Mouse (Mus musculus) ovary, postnatal 14 days (tissue): ENCODE measurements around the gene Lca5.

Experiments
- DNase-seq: peaks from one replicate; pipeline ENCODE4 v3.0.0; 2022; ENCODE audit warnings: low spot score

Gene Lca5

DNA sequence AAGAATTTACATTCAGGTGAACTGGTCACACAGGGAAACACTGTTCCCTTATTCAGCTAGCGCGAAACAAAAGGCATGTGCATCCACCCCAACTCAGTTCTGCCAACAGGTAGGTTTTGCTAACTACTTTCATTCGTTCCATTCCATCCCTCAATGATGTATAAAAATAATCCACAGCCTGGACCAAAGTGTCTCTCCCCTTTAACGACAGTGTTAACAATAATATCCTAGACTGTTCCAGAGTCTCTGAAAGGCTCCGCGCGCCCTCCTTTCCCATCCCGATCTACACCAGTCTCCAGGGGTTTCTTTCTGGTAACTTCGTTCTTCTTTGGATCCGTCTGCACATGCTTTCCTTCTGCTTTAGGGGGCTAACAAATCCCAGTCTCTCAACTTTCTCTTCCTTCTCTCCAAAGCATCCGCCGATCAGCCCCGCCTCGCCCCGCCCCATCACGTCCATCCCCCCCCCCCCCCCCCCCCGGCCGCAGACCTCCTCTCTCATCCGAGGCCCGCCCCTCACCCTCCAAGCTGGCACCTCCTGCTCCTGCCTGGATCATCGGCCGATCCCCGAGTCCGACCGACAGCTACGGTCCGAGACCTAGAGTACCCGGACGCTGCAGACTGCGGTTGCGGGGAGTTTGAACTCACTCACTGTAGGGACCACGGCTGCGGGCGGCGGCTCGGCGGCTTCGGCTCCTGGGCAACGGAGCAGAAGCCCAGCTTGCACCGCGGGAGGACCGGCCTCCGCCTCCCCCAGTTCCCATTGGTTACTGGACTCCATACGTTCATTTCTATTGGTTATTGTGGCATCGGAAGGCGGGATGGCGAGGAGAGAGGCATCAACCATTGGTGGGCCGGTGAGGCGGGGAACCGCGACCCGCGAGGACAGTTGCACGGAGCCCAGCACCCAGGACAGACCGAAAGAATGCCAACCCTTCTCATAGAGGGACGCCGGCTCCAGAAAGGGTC is at the start of gene Lca5:
Gene Lca5, minus strand, starts transcription at position 736 of the 966 bp plus-strand sequence.
- peak; percentile 85 for DNase-seq

DNA sequence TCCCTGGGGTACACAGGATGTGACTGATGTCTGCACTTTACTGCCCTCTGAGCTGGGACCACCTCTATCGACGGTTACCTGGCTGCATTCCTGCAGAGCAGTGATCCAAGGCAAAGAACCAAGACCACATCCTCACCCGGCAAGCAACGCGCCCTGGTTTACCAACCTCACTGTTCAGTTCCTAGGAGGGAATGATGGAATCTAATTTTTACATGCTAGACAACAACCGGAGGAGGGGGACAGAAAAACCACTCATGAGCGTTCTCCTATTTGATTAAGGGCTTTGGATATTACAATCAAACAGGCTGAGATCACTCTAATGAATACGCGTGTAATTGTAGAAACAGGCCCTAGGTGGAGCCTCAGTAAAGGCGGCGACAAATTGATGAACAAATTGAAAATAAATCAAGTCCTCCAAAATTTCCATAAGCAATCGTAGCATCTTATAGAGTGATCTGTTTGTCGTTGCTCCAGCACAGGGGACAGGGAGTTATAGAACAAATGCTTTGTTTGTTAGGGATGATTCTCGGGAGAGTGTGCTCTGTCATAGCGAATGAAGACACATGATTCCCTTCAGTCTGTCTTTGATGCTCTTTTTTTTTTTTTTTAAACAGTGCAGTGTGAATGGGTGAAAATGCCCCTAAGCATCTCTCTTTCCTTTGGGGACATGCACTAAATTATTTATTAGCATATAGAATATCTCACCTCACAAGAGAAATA is 47.7 kb upstream of the Lca5 start:
- DNase-seq = no peak

DNA sequence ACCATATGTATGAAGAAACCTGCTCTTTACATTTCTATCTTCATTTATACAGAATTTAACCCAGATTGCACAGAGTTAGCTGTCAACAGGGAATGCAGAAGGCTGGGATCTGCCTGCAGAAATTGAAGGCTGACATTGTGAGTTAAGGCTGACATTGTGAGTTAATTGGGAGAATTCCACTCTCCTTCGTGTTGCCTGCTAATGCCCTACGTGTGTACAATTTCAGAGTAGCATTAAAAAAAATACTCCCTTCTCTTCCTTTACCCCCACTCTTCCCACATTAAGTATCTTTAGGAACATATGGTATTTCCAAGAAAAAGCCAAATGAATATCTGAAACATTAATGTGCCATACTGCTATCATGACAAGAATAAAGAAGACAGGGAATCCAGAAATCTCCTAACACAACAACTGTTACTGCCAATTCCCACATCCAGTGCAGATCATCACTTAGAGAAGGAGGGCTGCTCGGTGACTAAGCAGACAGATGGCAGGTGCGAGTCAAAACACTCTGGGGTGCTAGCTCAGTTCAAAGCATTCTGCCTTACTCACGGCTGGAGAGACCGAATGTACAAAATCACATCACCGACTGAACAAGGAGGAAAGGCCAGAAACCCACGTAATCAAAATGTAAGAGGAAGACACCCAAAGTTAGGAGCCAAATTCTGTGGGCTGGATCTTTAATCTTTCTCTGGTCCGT is 47.0 kb upstream of the Lca5 start:
- DNase-seq = no peak

DNA sequence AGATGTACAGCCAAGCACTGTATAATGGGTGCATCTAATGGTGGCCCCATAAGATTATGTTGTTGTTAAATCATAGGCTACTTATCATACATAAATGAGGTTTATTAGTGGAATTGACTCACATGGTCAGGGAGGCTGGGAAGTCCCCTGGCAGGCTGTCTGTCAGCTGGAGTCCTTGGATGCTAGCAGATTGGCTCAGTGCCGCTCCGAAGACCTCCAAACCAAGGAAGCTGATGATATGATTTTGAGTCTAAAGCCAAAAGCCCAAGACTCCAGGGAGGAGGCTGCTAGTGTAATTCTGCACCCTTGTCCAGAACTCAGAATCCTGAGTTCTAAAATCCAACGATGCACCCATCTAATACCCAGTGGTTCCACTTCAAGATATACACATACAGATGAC is 45.0 kb upstream of the Lca5 start:
- DNase-seq = no peak

DNA sequence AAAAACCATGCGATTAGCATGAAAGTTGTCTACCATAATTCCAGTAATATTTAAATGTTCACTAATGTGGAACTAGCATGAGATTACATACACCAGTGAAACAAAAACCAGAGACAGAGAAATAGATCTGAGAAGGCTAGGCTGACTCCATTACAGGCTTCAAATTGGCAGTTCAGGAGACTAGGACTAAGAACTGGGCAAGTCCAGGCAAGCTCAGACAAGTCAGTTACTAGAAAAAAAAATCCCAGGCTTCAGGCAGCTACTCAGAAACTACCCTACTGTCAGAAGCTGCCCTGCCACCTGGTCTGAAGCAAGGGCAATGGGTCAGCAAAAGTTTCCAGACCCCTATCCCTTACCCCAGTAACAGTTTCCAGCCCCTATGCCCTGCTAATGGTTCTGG is 44.4 kb upstream of the Lca5 start:
- DNase-seq = no peak

DNA sequence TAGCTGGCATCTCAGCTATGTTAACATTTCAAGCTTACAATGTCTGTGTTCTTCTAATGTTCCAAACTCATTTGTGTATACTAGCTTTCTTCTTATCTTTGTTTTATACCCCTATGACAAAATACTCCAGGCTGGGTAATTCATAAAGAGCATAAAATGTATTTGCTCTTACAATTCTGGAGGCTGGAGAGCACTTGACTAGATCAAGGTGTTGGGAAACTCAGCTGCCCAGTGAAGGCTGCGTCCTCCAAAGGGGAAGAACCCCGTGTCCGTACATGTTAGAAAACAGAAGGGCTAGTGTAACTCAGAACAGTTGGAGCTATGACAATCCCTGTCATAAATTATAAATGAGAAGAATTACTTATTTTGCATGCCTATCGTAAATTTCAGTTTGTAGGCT is 42.5 kb upstream of the Lca5 start:
- DNase-seq = no peak

DNA sequence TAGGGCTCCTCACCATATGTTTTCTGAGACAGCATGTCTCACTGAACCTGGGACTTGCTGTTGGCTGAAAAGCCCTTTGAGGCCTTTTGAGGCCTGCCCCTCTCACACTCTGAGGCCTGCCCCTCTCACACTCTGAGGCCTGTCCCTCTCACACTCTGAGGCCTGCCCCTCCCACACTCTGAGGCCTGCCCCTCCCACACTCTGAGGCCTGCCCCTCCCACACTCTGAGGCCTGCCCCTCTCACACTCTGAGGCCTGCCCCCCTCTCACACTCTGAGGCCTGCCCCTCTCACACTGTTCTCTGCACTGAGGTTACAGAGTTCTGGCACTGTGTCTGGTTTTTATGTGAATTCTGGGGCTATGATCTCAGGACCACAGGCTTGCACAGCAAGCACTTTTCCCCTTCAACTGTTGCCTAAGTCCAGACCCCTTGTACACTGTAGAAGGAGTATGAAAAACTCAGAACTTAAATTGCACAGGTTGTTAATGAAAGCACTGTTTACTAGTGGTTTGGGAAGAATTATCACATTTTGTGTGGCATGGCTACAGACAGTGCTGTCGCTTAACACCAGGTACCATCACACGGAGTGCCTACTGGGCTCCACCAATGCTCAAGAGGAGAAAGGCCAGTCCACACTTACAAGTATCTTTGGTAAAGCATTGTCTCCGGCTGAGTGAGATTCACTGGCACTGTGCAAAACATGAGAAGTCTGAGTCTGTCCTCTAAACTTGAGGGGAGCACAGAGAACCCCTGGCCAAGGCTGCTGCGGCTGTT is 41.4 kb upstream of the Lca5 start:
- DNase-seq = no peak

DNA sequence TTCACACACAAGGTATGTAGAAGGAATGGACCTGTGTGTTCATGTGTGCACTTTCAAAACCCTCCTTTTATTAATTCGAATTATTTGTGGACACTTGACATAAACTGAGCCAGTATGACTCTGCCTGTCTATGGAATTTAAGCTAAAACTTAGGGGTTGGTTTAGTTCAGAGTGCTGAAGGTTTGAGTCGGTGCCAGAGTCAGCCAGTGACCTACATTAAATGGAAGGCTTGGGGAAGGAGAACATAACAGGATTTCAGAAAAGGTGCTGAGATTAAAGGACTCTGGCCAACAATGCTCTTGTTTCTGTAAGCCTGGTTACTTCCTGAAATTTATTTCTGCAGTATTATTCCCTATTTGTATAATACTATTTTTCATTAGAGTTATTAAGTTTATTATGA is 28.9 kb upstream of the Lca5 start:
- no peak for DNase-seq

DNA sequence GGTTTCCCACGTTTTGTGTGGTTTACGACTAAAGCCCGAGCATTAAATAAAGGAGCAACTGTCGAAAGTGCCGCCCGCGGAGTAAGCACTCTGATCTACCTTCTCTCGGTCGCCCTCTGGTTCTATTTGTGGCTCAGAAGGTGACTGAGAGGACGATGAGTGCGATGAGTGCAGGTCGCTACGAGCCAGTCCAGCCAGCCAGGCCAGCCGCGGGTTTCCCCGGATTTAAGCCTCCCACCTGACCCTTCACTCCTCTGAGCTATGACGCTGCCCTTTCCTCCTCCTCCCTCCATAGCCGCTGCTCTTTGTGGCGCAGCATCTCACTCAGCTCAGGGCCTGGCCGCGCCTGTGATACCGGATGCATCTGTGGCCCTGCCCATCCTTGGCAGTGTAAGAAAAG is 6.8 kb upstream of the Lca5 start:
- DNase-seq = peak; percentile 24

DNA sequence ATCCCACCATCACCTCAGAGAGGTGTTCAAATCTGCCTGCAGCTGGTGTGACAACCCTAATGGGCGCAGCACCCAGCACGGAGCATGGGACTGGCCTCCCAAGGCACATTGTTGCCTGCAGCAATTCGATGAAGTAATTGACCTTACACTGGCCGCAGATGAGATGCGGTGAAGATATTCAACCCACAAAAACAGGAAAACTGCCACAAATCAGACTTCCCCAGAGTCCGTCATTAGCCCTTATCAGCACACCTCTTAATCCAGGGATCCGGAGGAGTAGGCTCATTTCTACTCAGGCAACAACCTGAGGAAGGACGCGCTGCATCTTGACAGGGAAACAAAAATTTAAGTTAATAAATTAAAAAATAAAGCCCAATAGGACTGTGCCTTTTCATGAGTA is 6.2 kb upstream of the Lca5 start:
- no peak for DNase-seq

DNA sequence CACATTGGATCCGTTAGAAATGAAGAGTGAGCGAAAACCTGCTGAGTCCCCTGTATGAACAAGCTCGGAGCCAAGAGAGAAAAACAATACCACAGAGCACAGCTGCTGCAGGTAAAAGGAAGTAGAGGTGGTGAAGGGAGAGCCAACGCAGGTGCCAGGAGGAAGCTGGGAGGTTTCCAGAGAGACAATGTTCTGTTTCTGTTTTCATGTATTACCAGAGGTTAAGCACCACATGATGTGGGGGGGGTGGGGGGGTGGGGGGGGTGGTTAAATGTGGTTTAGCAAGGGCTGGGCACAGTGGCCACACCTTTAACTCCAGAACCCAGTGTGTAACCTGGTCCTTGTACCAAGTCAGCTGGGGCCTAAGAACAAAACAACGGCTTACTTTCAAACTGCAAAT is 3.3 kb downstream of the Lca5 start:
- peak; percentile 17 for DNase-seq

DNA sequence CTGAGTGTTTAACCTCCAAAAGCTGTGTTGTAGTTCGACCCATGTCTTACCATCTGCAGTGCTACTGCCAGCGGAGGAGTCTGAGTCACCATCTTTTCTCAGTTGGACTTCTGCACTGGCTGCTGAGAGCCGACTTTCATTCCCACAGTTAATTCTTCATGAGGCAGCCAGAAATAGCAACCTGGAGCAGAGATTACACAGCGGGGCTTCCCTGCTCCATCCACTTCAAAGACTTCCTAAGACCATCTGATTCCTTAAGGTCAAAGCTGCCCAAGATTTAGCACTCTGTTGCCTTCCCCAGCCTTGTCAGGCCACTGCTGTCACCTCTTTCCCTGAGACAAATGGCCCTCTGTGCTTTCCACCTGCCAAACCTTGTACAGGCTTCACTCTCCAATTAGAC is 6.4 kb downstream of the Lca5 start:
- DNase-seq = no peak

DNA sequence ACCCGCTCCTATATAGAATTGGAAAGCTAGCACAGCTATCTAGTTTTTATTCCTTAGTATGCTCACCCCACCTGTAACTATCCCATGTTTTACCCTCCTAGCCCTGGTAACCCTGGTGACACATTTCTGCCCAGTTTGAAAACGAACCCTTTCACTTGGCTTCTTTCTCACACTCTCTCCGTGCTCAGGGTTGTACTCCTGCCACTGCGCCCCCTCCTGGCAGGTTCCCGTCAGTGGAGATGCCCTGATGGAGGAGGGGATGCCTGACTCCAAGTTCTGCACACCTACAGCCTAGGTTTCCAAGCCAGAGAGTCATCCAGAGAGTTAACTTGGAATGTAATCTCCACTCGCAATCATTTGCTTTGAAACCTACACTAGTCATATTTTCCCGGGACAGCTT is 7.3 kb downstream of the Lca5 start:
- DNase-seq = no peak

DNA sequence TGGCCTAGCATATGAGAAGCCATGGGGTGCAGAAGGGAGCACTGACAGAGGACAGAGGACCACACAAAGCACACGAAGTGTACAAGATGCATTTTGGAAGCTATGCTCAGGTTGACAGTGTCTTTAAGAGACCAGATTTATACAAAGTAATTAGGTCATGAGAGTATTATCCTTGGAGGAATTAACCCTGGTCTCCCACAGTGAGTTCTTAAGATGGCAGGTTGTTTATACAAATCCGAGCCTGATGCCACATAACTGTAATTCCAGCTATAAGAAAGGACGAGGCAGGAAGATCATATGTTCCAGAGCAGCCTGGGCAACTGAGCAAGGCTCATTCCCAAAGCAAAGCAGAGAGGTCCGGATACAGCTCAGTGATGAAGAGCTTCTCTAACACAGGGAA is 13.0 kb downstream of the Lca5 start:
- DNase-seq = no peak

DNA sequence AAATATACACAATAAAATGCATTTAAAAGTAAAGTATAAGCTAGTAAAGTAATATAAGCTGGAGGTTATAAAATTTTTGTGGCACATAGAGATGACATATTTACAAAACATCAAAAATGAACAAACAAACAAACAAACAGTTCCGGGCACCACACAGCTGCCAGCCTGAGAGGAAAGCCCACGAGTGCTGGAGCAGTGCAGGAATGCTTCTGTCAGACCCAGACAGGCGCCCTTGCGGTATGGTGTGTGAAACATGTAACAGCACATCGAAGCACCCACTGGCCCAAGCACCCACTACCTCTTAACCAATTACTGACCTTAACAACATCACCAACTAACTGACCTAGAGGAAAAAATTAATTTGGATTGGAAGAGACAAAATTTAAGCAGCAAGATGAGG is 22.0 kb downstream of the Lca5 start:
- no peak for DNase-seq

DNA sequence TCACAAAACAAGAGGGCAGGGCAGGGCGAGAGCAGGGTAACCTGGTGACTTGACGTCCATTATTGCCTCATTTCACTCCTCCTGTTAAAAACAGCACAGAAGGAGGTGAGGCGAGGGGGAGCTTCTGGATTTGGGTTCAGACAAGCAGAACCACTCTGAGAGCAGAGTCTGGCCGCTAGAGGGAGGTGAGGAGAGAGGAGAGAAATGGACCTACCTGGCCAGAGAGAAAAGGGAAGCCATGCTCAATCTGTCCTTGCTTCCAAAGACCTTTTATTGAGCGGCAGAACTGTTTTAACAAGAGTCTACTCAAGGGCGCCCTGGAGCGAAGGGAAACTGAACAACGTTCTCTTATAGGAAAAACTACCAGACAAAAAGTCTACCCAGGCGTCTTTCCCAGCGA is 27.9 kb downstream of the Lca5 start:
- no peak for DNase-seq

DNA sequence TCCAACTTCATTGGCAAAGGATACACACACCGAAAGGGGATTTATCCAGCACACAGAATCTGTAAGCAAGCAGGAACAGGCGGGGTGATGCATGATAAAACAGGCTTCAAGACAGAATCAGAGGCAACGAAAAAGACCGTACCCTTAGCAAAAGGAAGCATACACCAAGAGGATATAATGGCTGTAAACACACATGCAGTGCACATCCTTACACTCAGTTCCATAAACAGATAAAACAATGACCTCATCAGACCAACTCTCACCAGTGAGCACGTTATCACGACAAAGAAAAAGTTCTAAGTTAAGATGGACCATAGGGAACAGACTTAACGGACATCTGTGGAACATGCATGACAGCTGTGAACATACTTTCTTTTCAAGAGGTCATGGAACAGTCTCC is 35.8 kb downstream of the Lca5 start:
- DNase-seq = no peak

DNA sequence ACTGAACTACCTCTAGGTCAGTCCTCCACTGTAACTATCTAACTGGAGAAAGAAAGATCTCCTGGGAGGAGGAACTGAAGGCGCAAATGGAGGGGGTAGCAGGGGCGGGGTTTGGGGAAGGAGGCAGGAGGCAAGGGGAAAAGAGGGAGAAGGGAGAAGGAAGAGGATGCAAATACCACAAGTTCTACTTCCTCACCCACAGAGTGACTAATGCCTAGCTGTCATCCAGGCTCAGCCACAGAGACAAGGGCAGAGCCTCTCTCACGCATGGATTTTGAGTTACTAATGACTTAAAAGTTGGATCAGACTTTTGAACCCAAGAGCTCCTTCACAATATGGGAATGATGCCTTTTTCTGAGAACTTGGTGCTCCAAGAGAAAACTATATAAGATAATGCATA is 40.1 kb downstream of the Lca5 start:
- no peak for DNase-seq

DNA sequence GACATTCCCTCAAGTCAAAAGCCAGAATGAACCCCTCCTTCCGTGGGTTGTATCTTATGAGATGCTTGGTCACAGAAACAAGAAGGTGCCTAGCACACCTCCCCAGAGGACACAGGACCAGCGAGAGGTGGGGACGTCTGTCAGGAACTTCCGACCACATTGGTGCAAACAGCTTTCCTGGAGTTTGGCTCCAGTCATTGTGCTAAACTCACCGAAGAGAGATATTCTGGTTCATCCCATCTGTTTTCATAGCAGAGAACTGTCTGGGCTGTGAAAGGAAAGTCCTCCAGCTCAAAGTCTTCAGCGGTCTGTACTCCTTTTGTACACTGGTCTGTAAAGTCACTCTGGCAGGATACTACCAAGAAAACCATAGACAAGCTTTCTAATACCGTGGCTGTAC is 41.5 kb downstream of the Lca5 start:
- no peak for DNase-seq

DNA sequence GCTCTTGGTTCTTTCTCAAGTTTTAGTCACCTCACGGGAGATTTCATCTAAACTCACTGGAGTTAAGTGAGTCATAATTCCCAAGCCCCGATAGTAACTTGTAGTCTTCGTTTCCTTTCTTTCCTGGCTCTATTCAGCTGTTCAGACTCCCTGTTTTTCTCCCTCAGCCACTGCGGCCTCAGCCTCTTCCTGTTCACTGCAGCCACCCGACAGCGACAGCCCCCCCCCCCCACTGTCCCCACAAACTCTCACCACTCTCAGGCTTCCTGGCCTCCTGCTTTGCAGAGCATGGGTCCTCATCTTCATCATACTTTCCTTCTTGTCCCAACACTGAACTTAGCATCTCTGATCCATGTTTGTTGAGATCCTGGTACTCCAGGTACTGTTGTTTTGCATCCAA is 42.7 kb downstream of the Lca5 start:
- DNase-seq = no peak

DNA sequence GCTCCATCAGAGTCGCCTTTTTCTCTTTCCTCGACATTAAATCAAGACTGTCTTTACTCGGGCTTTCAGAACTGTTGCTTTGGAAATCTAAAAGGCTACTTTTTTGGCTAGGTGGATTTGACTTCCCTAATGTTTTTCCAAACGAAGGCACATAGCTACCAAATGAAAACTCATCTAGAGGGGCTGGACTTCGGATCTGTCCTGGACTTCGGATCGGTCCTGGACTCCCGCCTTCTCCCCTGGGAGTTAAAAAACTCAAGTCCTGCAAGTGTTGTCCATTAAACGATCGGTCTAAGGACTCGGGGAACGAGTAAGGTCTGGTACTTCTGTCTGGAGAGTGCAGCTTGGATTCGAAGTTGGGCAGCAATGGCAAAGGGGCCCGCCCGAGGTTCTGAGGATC is 45.5 kb downstream of the Lca5 start:
- DNase-seq = no peak

DNA sequence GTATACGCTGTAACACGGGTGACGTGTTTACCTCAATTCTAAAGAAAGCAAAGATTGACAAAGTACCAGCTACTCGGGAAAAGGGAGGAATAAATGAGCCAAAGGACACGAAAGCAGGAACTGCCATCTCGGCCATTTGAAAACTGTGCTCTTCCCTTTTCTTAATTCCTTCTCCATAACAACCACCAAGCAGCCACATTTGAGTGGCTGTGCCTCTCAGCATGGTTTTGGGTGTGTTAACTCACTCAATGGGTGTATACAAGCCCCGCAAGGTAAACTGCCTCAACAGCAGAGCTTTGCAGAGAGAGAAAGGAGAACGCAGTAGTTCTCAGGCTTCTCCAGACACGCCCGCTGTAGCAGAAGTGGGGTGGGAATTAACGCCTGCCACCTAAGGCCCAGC is 48.9 kb downstream of the Lca5 start:
- no peak for DNase-seq
